In genomic region chr4:127640251-127641085, GRCm38 (mm10) we compare ENCODE assay signal across 8 mouse cellular contexts.
DNase-seq lines count a peak whose midpoint lies in the region; ATAC-seq and TF ChIP-seq lines count a peak whose summit lies in the region.

No protein-coding gene starts in this region.

- H3K4me3 ChIP-seq in lung, embryonic 16.5 days (ENCODE audit: low read length): no peak overlapping the region
- H3K4me3 ChIP-seq in hindbrain, embryonic 10.5 days: no peak overlapping the region
- no peak overlapping the region for H3K4me3 ChIP-seq in liver, postnatal 0 days (ENCODE audit: low read depth, low read length)
- H3K4me3 ChIP-seq in heart, adult 2 months: no peak overlapping the region

- DNase-seq in lung, adult 18-20 months: no peak
- DNase-seq in hindbrain, embryonic 10.5 days (ENCODE audit: low spot score): peak; percentile 75
- DNase-seq in left cerebral cortex, postnatal 4 days: peak; percentile 73
- peak; percentile 69 to 70 for DNase-seq in right cerebral cortex, adult 2 months (ENCODE audit: low spot score in 2 of 2)
- no peak for DNase-seq in liver, postnatal 0 days
- no peak for DNase-seq in gastrocnemius, postnatal 36 days
- no peak for DNase-seq in heart, adult 2 months

- H3K4me2 ChIP-seq in lung, embryonic 16.5 days (ENCODE audit: low read depth, low read length): no peak overlapping the region
- no peak overlapping the region for H3K4me2 ChIP-seq in liver, postnatal 0 days (ENCODE audit: low read depth, low read length)

- intact Hi-C loops in left cerebral cortex, postnatal 4 days (cut with DNase I): no loop called here
- intact Hi-C loops in gastrocnemius, postnatal 36 days (cut with DNase I): loop anchor here (2.0 kb wide), 1 partner anchor 20 kb away; no protein-coding TSS in a partner anchor
- intact Hi-C loops in heart, adult 2 months (cut with DNase I): no loop called here

- no peak for TF ChIP-seq EP300 in liver, postnatal 0 days (IDR thresholded peaks at IDR 0.05; ENCODE audit: low read depth)
- no peak for TF ChIP-seq EP300 in heart, adult 2 months (IDR thresholded peaks at IDR 0.05; ENCODE audit: insufficient read depth, low read depth, low read length)

- no peak overlapping the region for H3K9ac ChIP-seq in lung, embryonic 16.5 days (ENCODE audit: low read length)
- no peak overlapping the region for H3K9ac ChIP-seq in liver, postnatal 0 days (replicated peaks)
- H3K9ac ChIP-seq in heart, adult 2 months (ENCODE audit: low read depth, low read length): no peak overlapping the region

- H3K27me3 ChIP-seq in lung, embryonic 16.5 days (ENCODE audit: control insufficient read depth, insufficient read depth, low read depth, low read length): no peaks in the 10 kb centered on the region
- no peaks in the 10 kb centered on the region for H3K27me3 ChIP-seq in hindbrain, embryonic 10.5 days (ENCODE audit: insufficient read depth, poor library complexity, severe bottlenecking)
- no peaks in the 10 kb centered on the region for H3K27me3 ChIP-seq in liver, postnatal 0 days (ENCODE audit: insufficient read depth, low read length)
- no peaks in the 10 kb centered on the region for H3K27me3 ChIP-seq in heart, adult 2 months (ENCODE audit: control insufficient read depth, insufficient read depth, low read length)

- peaks cover 4% of the 10 kb centered on the region; the same call in 1 of the 2 replicates for H3K4me1 ChIP-seq in lung, embryonic 16.5 days (replicated peaks; ENCODE audit: control insufficient read depth, insufficient read depth, low read length)
- H3K4me1 ChIP-seq in hindbrain, embryonic 10.5 days (replicated peaks): peaks cover 34% of the 10 kb centered on the region
- H3K4me1 ChIP-seq in liver, postnatal 0 days (ENCODE audit: insufficient read depth): no peaks in the 10 kb centered on the region
- H3K4me1 ChIP-seq in heart, adult 2 months (ENCODE audit: control insufficient read depth, insufficient read depth, low read length): no peaks in the 10 kb centered on the region

- no peaks in the 10 kb centered on the region for H3K36me3 ChIP-seq in lung, embryonic 16.5 days (ENCODE audit: control insufficient read depth, insufficient read depth, low read length)
- no peaks in the 10 kb centered on the region for H3K36me3 ChIP-seq in hindbrain, embryonic 10.5 days
- H3K36me3 ChIP-seq in liver, postnatal 0 days (replicated peaks; ENCODE audit: insufficient read depth, low read length): no peaks in the 10 kb centered on the region
- H3K36me3 ChIP-seq in heart, adult 2 months (ENCODE audit: control insufficient read depth, insufficient read depth, low read length): no peaks in the 10 kb centered on the region

- no peaks in the 10 kb centered on the region for H3K79me2 ChIP-seq in heart, adult 2 months (replicated peaks; ENCODE audit: control insufficient read depth, insufficient read depth, low read length)

- TF ChIP-seq CTCF in liver, postnatal 0 days (IDR thresholded peaks at IDR 0.05; ENCODE audit: low read depth): no peak
- TF ChIP-seq CTCF in heart, adult 2 months (IDR thresholded peaks at IDR 0.05): no peak

- peak; percentile 92 for ATAC-seq in lung, embryonic 16.5 days (ENCODE audit: low read depth)
- no peak for ATAC-seq in liver, postnatal 0 days

- 36% methylated on average over 14 of the region's 14 CpGs for WGBS in lung, embryonic 16.5 days
- WGBS in hindbrain, embryonic 10.5 days: 51% methylated on average over 14 of the region's 14 CpGs
- 50% methylated on average over 14 of the region's 14 CpGs for WGBS in liver, postnatal 0 days (ENCODE audit: insufficient replicate concordance)
- 52% methylated on average over 14 of the region's 14 CpGs for WGBS in heart, adult 2 months

- no peaks in the 10 kb centered on the region for H3K9me3 ChIP-seq in lung, embryonic 16.5 days (ENCODE audit: control insufficient read depth, low read length)
- no peaks in the 10 kb centered on the region for H3K9me3 ChIP-seq in hindbrain, embryonic 10.5 days
- H3K9me3 ChIP-seq in liver, postnatal 0 days (ENCODE audit: low read length): no peaks in the 10 kb centered on the region

- no peak for TF ChIP-seq POLR2A in heart, adult 2 months (IDR thresholded peaks at IDR 0.05; ENCODE audit: insufficient read depth, low read depth, low read length)

- 0 out of 2 replicates have a peak overlapping the region, but pooled peaks have one; percentile 45 for H3K27ac ChIP-seq in lung, embryonic 16.5 days (ENCODE audit: low read length)
- peak overlapping the region; percentile 89 for H3K27ac ChIP-seq in hindbrain, embryonic 10.5 days
- H3K27ac ChIP-seq in liver, postnatal 0 days (ENCODE audit: low read depth): no peak overlapping the region
- no peak overlapping the region for H3K27ac ChIP-seq in heart, adult 2 months

Comparison
In these comparisons a context has a peak if more than half of its experiments do, and no peak if none do; other contexts are left out.
1. H3K27ac ChIP-seq: peak in lung, embryonic 16.5 days (single experiment) and hindbrain, embryonic 10.5 days (single experiment); none in liver, postnatal 0 days (single experiment) and heart, adult 2 months (single experiment).
2. DNase-seq: peak in hindbrain, embryonic 10.5 days (single experiment), left cerebral cortex, postnatal 4 days (single experiment) and right cerebral cortex, adult 2 months (2 of 2); none in lung, adult 18-20 months (0 of 2), liver, postnatal 0 days (single experiment), gastrocnemius, postnatal 36 days (0 of 2) and heart, adult 2 months (0 of 2).